Mouse (Mus musculus) forebrain, embryonic 11.5 days (tissue): ENCODE data around the gene Wdr5. TPM values are rescaled to one million over a fixed set of nuclear protein-coding genes. Genes with fewer than 3 reads are reported as not detected.
A peak's percentile ranks its signal among the peaks of the same experiment; 100 is the strongest.

Experiments used
- ATAC-seq: fragments of 200-750 bp; cut with Nextera tagmentation; replicated peaks from 2 replicates; pipeline ENCODE4 v1.8.0; 2017; ENCODE audit warnings: moderate TSS enrichment; ENCODE audit not compliant: low FRiP score
- DNase-seq: peaks from one replicate; pipeline ENCODE4 v3.0.0-alpha.2; 2017; ENCODE audit warnings: low spot score
- H3K27ac ChIP-seq: fragments of 300-500 bp; sonication (generic); 2 replicates; pipeline ENCODE4 v1.5.1; 2014; ENCODE audit warnings: low read depth, low read length
- H3K27me3 ChIP-seq: fragments of 300-500 bp; sonication (generic); 2 replicates; pipeline ENCODE4 v1.6.1; 2014; ENCODE audit warnings: mild to moderate bottlenecking, low read length, mixed read lengths; ENCODE audit not compliant: control insufficient read depth, insufficient read depth
- H3K36me3 ChIP-seq: fragments of 300-500 bp; sonication (generic); 2 replicates; pipeline ENCODE4 v1.6.1; 2014; ENCODE audit warnings: mild to moderate bottlenecking, low read length, moderate library complexity, mixed read lengths; ENCODE audit not compliant: control insufficient read depth, insufficient read depth
- H3K4me1 ChIP-seq: fragments of 300-500 bp; sonication (generic); replicated peaks from 2 replicates; pipeline ENCODE4 v1.6.1; 2014; ENCODE audit warnings: low read length, mixed read lengths; ENCODE audit not compliant: control insufficient read depth, insufficient read depth
- H3K4me2 ChIP-seq: fragments of 300-500 bp; sonication (generic); 2 replicates; pipeline ENCODE4 v1.6.1; 2014; ENCODE audit warnings: low read depth, mild to moderate bottlenecking, low read length, moderate library complexity, mixed read lengths; ENCODE audit not compliant: severe bottlenecking
- H3K4me3 ChIP-seq: fragments of 300-500 bp; sonication (generic); 2 replicates; pipeline ENCODE4 v1.5.1; 2014; ENCODE audit warnings: low read depth, low read length
- H3K9ac ChIP-seq: fragments of 300-500 bp; sonication (generic); 2 replicates; pipeline ENCODE4 v1.6.1; 2014; ENCODE audit warnings: low read length
- H3K9me3 ChIP-seq: fragments of 300-500 bp; sonication (generic); 2 replicates; pipeline ENCODE4 v1.6.1; 2016; ENCODE audit warnings: low read length, mixed read lengths; ENCODE audit not compliant: control insufficient read depth
- WGBS: fragments of 180-500 bp; shearing (Covaris S2); extraction: QIAGEN DNeasy Blood & Tissue Kit; methylation state at CpG from one replicate; pipeline ENCODE4 v1.1.7; 2014; 5-methylcytosine and 5-hydroxymethylcytosine counted together
- polyA plus RNA-seq: library from polyadenylated mRNA; unstranded; fragments of >200 nt; fragmentation: Nextera tagmentation; extraction: Ambion mirVana; gene quantifications from 2 replicates; pipeline ENCODE4 v1.2.1, GENCODE M21; 2014

The Wdr5 gene
- 74.5 and 84.0 TPM in 2 replicates for polyA plus RNA-seq

GRCm38 (mm10) chr2:27514639-27515328 is at the start of gene Wdr5:
Wdr5 (plus strand) TSS chr2:27515157.
- under 1% methylated on average over 57 of the region's 57 CpGs for WGBS
- Histone ChIP-seq H3K36me3 (no peaks in the 10 kb centered on the region; the same call in 1 of the 2 replicates), H3K9me3 (no peaks in the 10 kb centered on the region), H3K4me3 (peak within 1 kb of the TSS; percentile 94), H3K27ac (peak within 1 kb of the TSS; percentile 62), H3K27me3 (no peaks in the 10 kb centered on the region), H3K9ac (peak within 1 kb of the TSS; percentile 86), H3K4me2 (peak within 1 kb of the TSS; percentile 96), H3K4me1 (peaks cover 15% of the 10 kb centered on the region; the same call in 1 of the 2 replicates)
- ATAC-seq (peak; percentile 91), DNase-seq (peak; percentile 98)

DNA sequence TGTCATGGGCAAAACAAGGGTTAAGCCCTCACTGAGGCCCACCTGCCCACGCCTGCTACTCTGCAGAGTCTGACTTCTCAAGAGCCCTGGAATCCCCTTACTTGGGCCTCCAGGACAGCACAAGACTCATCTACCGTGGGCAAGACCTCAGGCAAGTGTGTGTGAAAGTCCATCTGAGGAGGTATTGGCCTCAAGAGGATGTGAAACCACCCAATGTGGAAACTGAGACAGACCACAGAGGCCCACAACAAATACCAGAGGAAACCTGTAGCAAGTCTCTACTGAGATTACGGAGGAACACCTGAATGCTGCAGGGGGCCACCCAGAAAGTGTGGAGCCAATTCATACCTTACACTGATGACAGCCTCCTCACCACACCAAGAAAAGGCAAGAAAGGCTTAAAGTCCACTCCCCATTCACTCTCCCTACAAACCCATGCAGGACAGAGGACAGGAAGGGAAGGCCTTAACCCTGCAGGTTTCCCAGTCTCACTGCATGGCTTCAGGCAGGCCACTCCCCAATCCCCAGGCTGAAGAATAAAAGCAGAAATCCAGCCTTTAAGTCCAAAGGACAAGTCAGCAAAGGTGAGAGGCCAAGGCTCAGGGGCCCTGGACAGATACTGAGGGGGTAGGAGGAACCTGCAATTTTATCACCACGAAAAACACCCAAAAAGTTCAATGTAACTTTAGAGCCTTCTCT is 45.5 kb upstream of the Wdr5 start:
- Histone ChIP-seq H3K27ac (no peak overlapping the region), H3K4me3 (no peak overlapping the region), H3K27me3 (no peaks in the 10 kb centered on the region), H3K4me2 (no peak overlapping the region), H3K36me3 (no peaks in the 10 kb centered on the region; the same call in 1 of the 2 replicates), H3K9ac (no peak overlapping the region), H3K9me3 (no peaks in the 10 kb centered on the region), H3K4me1 (peaks cover 21% of the 10 kb centered on the region)
- no peak for ATAC-seq
- WGBS: 82% methylated on average over 4 of the region's 4 CpGs
- no peak for DNase-seq

GRCm38 (mm10) chr2:27469991-27470355 is 45.0 kb upstream of the Wdr5 start:
- Histone ChIP-seq H3K27ac (no peak overlapping the region), H3K4me1 (peaks cover 21% of the 10 kb centered on the region), H3K27me3 (no peaks in the 10 kb centered on the region), H3K4me3 (no peak overlapping the region), H3K9ac (no peak overlapping the region), H3K36me3 (no peaks in the 10 kb centered on the region; the same call in 1 of the 2 replicates), H3K9me3 (no peaks in the 10 kb centered on the region), H3K4me2 (no peak overlapping the region)
- ATAC-seq: no peak
- DNase-seq: no peak
- 82% methylated on average over 3 of the region's 3 CpGs for WGBS

DNA sequence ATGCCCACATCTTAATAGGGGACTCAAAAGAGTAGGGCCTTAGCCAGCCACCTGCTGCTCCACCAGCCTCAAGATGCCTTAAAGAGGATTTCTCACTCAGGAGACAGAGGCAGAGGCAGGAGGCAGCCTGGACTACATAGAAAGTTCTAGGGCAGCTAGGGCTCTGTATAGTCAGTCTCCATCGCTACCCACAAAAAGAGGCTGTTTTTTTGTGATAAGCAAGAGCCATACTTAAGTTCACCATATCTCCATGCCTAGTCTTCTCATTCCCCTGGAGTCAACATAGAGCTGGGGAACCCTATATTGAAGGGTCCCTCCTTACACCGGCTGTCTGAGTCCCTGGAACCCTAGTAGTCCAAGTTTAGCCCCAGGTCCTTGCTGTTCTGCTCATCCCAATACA is 44.4 kb upstream of the Wdr5 start:
- 90% methylated on average over 2 of the region's 2 CpGs for WGBS
- peaks cover 21% of the 10 kb centered on the region for H3K4me1 ChIP-seq

DNA sequence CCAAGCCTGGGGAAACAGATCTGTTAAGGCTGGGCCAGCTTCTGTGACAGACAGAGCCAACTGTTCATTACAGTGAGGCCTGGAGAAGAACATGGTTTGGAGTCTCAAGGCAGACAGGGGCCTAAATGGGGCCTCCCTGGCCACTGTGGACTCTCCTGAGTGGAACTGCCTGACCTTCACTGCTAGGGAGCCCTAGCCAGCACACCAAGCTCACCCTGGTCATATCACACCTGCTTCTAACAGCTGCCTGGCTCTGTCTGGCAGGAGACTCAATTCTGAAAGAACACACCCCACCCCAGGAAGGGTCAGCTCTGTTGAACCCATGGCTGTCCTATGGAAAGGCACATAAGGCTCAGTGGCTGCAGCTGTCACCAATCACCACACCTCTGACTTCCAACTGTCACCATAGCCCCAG is 43.8 kb upstream of the Wdr5 start:
- no peaks in the 10 kb centered on the region for H3K9me3 ChIP-seq
- no peak overlapping the region for H3K27ac ChIP-seq
- no peak overlapping the region for H3K4me3 ChIP-seq
- no peaks in the 10 kb centered on the region; the same call in 1 of the 2 replicates for H3K36me3 ChIP-seq
- H3K4me2 ChIP-seq: no peak overlapping the region
- ATAC-seq (no peak), DNase-seq (no peak)
- no peaks in the 10 kb centered on the region for H3K27me3 ChIP-seq
- H3K9ac ChIP-seq: no peak overlapping the region
- H3K4me1 ChIP-seq: peaks cover 21% of the 10 kb centered on the region

More for the DNA sequence above, 44.4 kb upstream of the Wdr5 start:
- Histone ChIP-seq H3K27ac (no peak overlapping the region), H3K9ac (no peak overlapping the region), H3K4me3 (no peak overlapping the region), H3K27me3 (no peaks in the 10 kb centered on the region), H3K36me3 (no peaks in the 10 kb centered on the region; the same call in 1 of the 2 replicates), H3K9me3 (no peaks in the 10 kb centered on the region), H3K4me2 (no peak overlapping the region)
- DNase-seq: no peak
- ATAC-seq: no peak

DNA sequence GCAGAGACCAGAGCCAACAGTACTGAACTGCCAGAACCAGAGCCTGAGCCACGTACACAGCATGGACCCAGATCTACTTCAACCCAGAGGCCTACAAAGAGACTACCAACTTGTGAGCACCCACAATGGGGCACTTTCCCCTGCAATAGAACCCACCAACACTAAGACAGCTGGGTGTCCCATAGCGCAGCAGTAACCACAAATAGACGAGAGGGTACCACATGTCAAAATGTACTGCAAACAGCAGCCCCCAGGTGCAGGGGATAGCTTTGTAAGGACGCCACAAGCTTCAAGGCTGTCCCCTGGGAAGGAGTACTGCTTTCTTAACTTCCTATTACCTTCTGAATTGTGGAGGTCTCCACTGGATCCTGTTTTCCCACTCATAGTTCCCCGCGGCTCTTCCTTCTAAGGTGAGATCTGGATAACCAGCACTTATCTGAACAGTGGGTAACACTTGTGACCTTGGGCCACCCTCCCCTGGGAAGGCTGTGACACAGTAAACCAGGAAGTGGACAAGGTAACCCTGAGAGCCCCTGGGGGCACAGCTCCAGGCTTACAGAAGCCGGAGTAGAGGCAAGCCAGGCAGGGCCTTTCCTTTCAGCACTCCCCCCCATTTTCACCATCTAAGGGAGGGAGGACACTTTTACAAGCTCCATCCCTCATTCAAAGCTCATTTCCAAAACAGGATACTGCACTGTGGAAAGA is 41.7 kb upstream of the Wdr5 start:
- WGBS: 78% methylated on average over 7 of the region's 7 CpGs

GRCm38 (mm10) chr2:27473911-27474310 is 41.0 kb upstream of the Wdr5 start:
- Histone ChIP-seq H3K4me3 (peak overlapping the region; percentile 99), H3K9me3 (no peaks in the 10 kb centered on the region), H3K9ac (peak overlapping the region; percentile 99), H3K36me3 (no peaks in the 10 kb centered on the region; the same call in 1 of the 2 replicates), H3K27ac (no peak overlapping the region), H3K27me3 (no peaks in the 10 kb centered on the region), H3K4me2 (peak overlapping the region; percentile 92), H3K4me1 (peaks cover 21% of the 10 kb centered on the region)
- 48% methylated on average over 4 of the region's 4 CpGs for WGBS
- ATAC-seq: no peak
- DNase-seq: no peak

More for the DNA sequence above, 41.7 kb upstream of the Wdr5 start:
- ATAC-seq (no peak), DNase-seq (no peak)
- Histone ChIP-seq H3K4me3 (peak overlapping the region; percentile 99), H3K27ac (no peak overlapping the region), H3K4me2 (peak overlapping the region; percentile 92), H3K36me3 (no peaks in the 10 kb centered on the region; the same call in 1 of the 2 replicates), H3K9ac (peak overlapping the region; percentile 99), H3K27me3 (no peaks in the 10 kb centered on the region), H3K9me3 (no peaks in the 10 kb centered on the region), H3K4me1 (peaks cover 21% of the 10 kb centered on the region)

GRCm38 (mm10) chr2:27474621-27475484 is 40.1 kb upstream of the Wdr5 start:
- H3K4me3 ChIP-seq: peak overlapping the region; percentile 99
- peak overlapping the region; percentile 99 for H3K9ac ChIP-seq
- H3K4me1 ChIP-seq: peaks cover 21% of the 10 kb centered on the region
- DNase-seq (peak; percentile 71), ATAC-seq (0 out of 2 replicates have a peak, but pooled peaks have one; percentile 4)
- H3K36me3 ChIP-seq: no peaks in the 10 kb centered on the region
- no peaks in the 10 kb centered on the region for H3K27me3 ChIP-seq
- WGBS: under 1% methylated on average over 84 of the region's 84 CpGs
- H3K4me2 ChIP-seq: peak overlapping the region; percentile 92
- peak overlapping the region; percentile 95 for H3K27ac ChIP-seq
- no peaks in the 10 kb centered on the region for H3K9me3 ChIP-seq
